Mouse (Mus musculus) heart, adult 9 months (tissue): ENCODE measurements around the gene Atpaf2.
A peak's percentile ranks its signal among the peaks of the same experiment; 100 is the strongest.

Experiments used
- DNase-seq, 2 experiments: peaks; one replicate each; pipeline ENCODE4 v3.0.0; 2022; ENCODE audit warnings: low spot score in 2 of 2

Gene Atpaf2

GRCm38 (mm10) chr11:60397172-60397571, 21.1 kb downstream of the Atpaf2 start:
- no peak for DNase-seq

GRCm38 (mm10) chr11:60396546-60396945, 21.7 kb downstream of the Atpaf2 start:
- DNase-seq, result no peak

GRCm38 (mm10) chr11:60391346-60391745, 26.9 kb downstream of the Atpaf2 start:
- DNase-seq, result no peak

GRCm38 (mm10) chr11:60387944-60388343, 30.3 kb downstream of the Atpaf2 start:
- DNase-seq, result no peak

GRCm38 (mm10) chr11:60385946-60386345, 32.3 kb downstream of the Atpaf2 start:
- DNase-seq, result no peak

- no peak for DNase-seq
Measured at GRCm38 (mm10) chr11:60384762-60385421, 33.4 kb downstream of the Atpaf2 start.

GRCm38 (mm10) chr11:60383518-60383917, 34.7 kb downstream of the Atpaf2 start:
- DNase-seq, result no peak

- DNase-seq, result no peak
Measured at GRCm38 (mm10) chr11:60374481-60374880, 43.8 kb downstream of the Atpaf2 start.

- no peak for DNase-seq
Measured at GRCm38 (mm10) chr11:60370431-60370830, 47.8 kb downstream of the Atpaf2 start.

GRCm38 (mm10) chr11:60369448-60369847, 48.8 kb downstream of the Atpaf2 start:
- no peak for DNase-seq

GRCm38 (mm10) chr11:60368909-60369308, 49.3 kb downstream of the Atpaf2 start:
- DNase-seq, result no peak

GRCm38 (mm10) chr11:60367256-60367655, 51.0 kb downstream of the Atpaf2 start:
- DNase-seq, result no peak

GRCm38 (mm10) chr11:60366239-60367019, 51.8 kb downstream of the Atpaf2 start:
- DNase-seq, result no peak

GRCm38 (mm10) chr11:60360631-60361201, 57.5 kb downstream of the Atpaf2 start:
- peak; percentile 56 to 83 for DNase-seq

- DNase-seq, result no peak
Measured at GRCm38 (mm10) chr11:60359936-60360335, 58.3 kb downstream of the Atpaf2 start.

GRCm38 (mm10) chr11:60359138-60359537, 59.1 kb downstream of the Atpaf2 start:
- no peak for DNase-seq

GRCm38 (mm10) chr11:60358548-60358947, 59.7 kb downstream of the Atpaf2 start:
- no peak for DNase-seq

GRCm38 (mm10) chr11:60357116-60357515, 61.1 kb downstream of the Atpaf2 start:
- no peak for DNase-seq

GRCm38 (mm10) chr11:60355952-60356351, 62.3 kb downstream of the Atpaf2 start:
- DNase-seq, result no peak

- DNase-seq, result peak; percentile 100
Measured at GRCm38 (mm10) chr11:60352559-60353411, 65.5 kb downstream of the Atpaf2 start, which contains the start of the genes Tom1l2 and Drc3. Gene Tom1l2, minus strand, starts transcription at chr11:60352905. Gene Drc3, plus strand, starts transcription at chr11:60353329.

GRCm38 (mm10) chr11:60351925-60352371, 66.3 kb downstream of the Atpaf2 start:
- DNase-seq, result peak; percentile 62 to 64

GRCm38 (mm10) chr11:60351388-60351787, 66.9 kb downstream of the Atpaf2 start:
- DNase-seq, result no peak
